Mouse (Mus musculus) erythroblast, embryonic 14.5 days (primary cell): Measurements from ENCODE around the gene Lmntd1. TPM values are rescaled to one million over a fixed set of nuclear protein-coding genes. Genes with fewer than 3 reads are reported as not detected.

Source experiments
- H3K27me3 ChIP-seq: 2 replicates; pipeline ENCODE4 v1.6.1; 2012; ENCODE audit warnings: inconsistent platforms; ENCODE audit not compliant: control insufficient read depth
- H3K36me3 ChIP-seq: 2 replicates; pipeline ENCODE4 v1.6.1; 2012; ENCODE audit warnings: mild to moderate bottlenecking, inconsistent platforms; ENCODE audit not compliant: control insufficient read depth
- H3K4me1 ChIP-seq: 2 replicates; pipeline ENCODE4 v1.6.1; 2012; ENCODE audit warnings: inconsistent platforms; ENCODE audit not compliant: control insufficient read depth
- H3K4me3 ChIP-seq: replicated peaks from 2 replicates; pipeline ENCODE3; 2012; ENCODE audit warnings: moderate library complexity, mild to moderate bottlenecking, inconsistent platforms
- H3K9me3 ChIP-seq: 2 replicates; pipeline ENCODE4 v1.6.1; 2012; ENCODE audit warnings: low read length, inconsistent platforms, mixed read lengths; ENCODE audit not compliant: control insufficient read depth
- GATA1 ChIP-seq: IDR thresholded peaks from 2 replicates; pipeline ENCODE4 v1.6.1; 2012; ENCODE audit warnings: low read length, inconsistent platforms, mixed read lengths
- TAL1 ChIP-seq: IDR thresholded peaks from 3 replicates; pipeline ENCODE4 v1.6.1; 2012; ENCODE audit warnings: low read length, inconsistent platforms, mixed read lengths
- polyA plus RNA-seq: library from polyadenylated mRNA; stranded (reverse); fragments of >175 nt; gene quantifications from 2 replicates; pipeline ENCODE4 v1.2.3, GENCODE M21; 2012

Lmntd1 gene
- polyA plus RNA-seq, 1 experiment = not detected

GRCm38 (mm10) chr6:145435156-145435555, 179.0 kb downstream of the Lmntd1 start:
- no peak for TF ChIP-seq TAL1
- TF ChIP-seq GATA1 = no peak
- Histone ChIP-seq H3K9me3 (no peaks in the 10 kb centered on the region), H3K27me3 (no peaks in the 10 kb centered on the region), H3K4me3 (no peak overlapping the region), H3K36me3 (no peaks in the 10 kb centered on the region), H3K4me1 (no peaks in the 10 kb centered on the region)

GRCm38 (mm10) chr6:145433897-145434296, 180.2 kb downstream of the Lmntd1 start:
- Histone ChIP-seq H3K36me3 (no peaks in the 10 kb centered on the region), H3K4me1 (no peaks in the 10 kb centered on the region), H3K27me3 (no peaks in the 10 kb centered on the region), H3K4me3 (no peak overlapping the region), H3K9me3 (no peaks in the 10 kb centered on the region)
- TF ChIP-seq TAL1 (no peak), GATA1 (no peak)

- no peaks in the 10 kb centered on the region for H3K36me3 ChIP-seq
- no peaks in the 10 kb centered on the region for H3K4me1 ChIP-seq
- no peaks in the 10 kb centered on the region for H3K27me3 ChIP-seq
- TF ChIP-seq TAL1 (no peak), GATA1 (no peak)
- H3K9me3 ChIP-seq = no peaks in the 10 kb centered on the region
- no peak overlapping the region for H3K4me3 ChIP-seq
These were observed 181.1 kb downstream of the Lmntd1 start for GRCm38 (mm10) chr6:145432711-145433708.

DNA sequence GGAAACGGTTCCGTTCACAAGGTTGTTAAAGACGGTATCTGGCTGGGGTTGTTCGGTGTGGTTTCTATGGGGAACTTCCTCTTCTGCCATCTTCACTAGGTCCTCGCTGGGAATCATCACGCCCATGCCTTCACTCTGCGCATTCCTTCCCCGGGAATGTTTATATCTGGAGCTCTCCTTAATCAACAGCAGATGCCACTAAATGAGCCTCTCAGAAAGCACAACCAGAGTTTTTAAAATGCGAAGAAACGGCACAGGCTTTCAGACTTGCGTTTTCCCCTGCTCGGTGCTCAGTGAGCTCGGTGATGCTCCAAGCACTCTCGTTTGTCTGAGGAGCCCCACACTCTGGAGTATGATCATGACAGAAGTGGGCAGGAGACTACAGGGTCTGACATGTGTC, 182.4 kb downstream of the Lmntd1 start:
- TF ChIP-seq TAL1 = no peak
- no peak for TF ChIP-seq GATA1
- Histone ChIP-seq H3K4me3 (no peak overlapping the region), H3K9me3 (no peaks in the 10 kb centered on the region), H3K4me1 (no peaks in the 10 kb centered on the region), H3K27me3 (no peaks in the 10 kb centered on the region), H3K36me3 (no peaks in the 10 kb centered on the region)

DNA sequence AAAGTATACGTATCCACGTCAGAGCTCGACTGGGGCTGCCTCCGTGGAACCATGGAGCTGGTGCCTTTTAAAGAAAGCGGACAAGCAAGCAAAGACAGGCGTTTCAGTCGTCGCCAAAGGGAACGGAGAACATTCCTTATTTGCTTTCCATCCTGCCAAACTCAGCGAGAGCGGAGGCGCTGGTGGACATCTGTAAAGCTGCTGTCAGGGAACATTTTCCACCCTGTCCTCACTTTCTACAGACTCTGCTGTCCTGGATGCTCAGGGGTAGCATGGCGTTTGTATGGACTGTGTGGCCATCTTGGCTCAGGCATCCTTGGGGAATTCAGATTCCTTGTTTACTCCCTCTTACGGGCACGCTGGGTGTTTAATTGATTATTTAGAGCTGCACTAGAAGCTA, 186.7 kb downstream of the Lmntd1 start:
- no peak for TF ChIP-seq GATA1
- TF ChIP-seq TAL1 = no peak
- Histone ChIP-seq H3K36me3 (no peaks in the 10 kb centered on the region), H3K4me1 (no peaks in the 10 kb centered on the region), H3K27me3 (no peaks in the 10 kb centered on the region), H3K9me3 (no peaks in the 10 kb centered on the region), H3K4me3 (no peak overlapping the region)

- no peaks in the 10 kb centered on the region for H3K4me1 ChIP-seq
- no peaks in the 10 kb centered on the region for H3K9me3 ChIP-seq
- no peak for TF ChIP-seq TAL1
- TF ChIP-seq GATA1 = no peak
- H3K27me3 ChIP-seq = no peaks in the 10 kb centered on the region
- no peaks in the 10 kb centered on the region for H3K36me3 ChIP-seq
- H3K4me3 ChIP-seq = no peak overlapping the region
These were observed 187.6 kb downstream of the Lmntd1 start for GRCm38 (mm10) chr6:145426501-145426900.

DNA sequence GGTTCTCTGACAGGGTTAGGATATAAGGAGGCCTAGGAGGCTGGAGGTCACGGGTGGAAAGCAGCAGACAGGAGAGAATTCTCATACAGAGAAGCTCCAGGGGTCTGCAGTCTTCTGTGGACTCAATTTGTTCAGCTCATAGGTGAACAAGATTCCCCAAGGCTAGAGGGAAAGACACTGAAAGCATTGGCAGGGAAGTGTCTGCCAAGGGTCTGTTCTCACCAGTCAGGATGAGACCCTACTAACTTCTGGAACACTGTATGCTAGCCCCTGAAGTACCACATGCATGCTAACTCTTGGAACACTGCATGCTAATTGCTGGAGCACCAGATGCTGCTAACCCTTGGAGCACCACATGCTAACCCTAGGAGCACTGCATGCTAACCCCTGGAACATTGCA, 190.0 kb downstream of the Lmntd1 start:
- TF ChIP-seq GATA1 = no peak
- TF ChIP-seq TAL1 = no peak
- H3K4me1 ChIP-seq = no peaks in the 10 kb centered on the region
- H3K27me3 ChIP-seq = no peaks in the 10 kb centered on the region
- no peaks in the 10 kb centered on the region for H3K9me3 ChIP-seq
- H3K4me3 ChIP-seq = no peak overlapping the region
- no peaks in the 10 kb centered on the region for H3K36me3 ChIP-seq

GRCm38 (mm10) chr6:145423484-145423883, 190.6 kb downstream of the Lmntd1 start:
- Histone ChIP-seq H3K9me3 (no peaks in the 10 kb centered on the region), H3K4me1 (no peaks in the 10 kb centered on the region), H3K27me3 (no peaks in the 10 kb centered on the region), H3K4me3 (no peak overlapping the region), H3K36me3 (no peaks in the 10 kb centered on the region)
- TF ChIP-seq TAL1 = no peak
- no peak for TF ChIP-seq GATA1

GRCm38 (mm10) chr6:145421666-145422065, 192.5 kb downstream of the Lmntd1 start:
- TF ChIP-seq TAL1 (no peak), GATA1 (no peak)
- H3K4me3 ChIP-seq = no peak overlapping the region

GRCm38 (mm10) chr6:145420407-145420806, 193.7 kb downstream of the Lmntd1 start:
- TF ChIP-seq GATA1 (no peak), TAL1 (no peak)
- H3K4me3 ChIP-seq = no peak overlapping the region
- H3K36me3 ChIP-seq = no peaks in the 10 kb centered on the region
- H3K9me3 ChIP-seq = no peaks in the 10 kb centered on the region
- no peaks in the 10 kb centered on the region for H3K4me1 ChIP-seq
- no peaks in the 10 kb centered on the region for H3K27me3 ChIP-seq

More at GRCm38 (mm10) chr6:145421666-145422065, 192.5 kb downstream of the Lmntd1 start:
- Histone ChIP-seq H3K9me3 (no peaks in the 10 kb centered on the region), H3K36me3 (no peaks in the 10 kb centered on the region), H3K4me1 (no peaks in the 10 kb centered on the region), H3K27me3 (no peaks in the 10 kb centered on the region)
